Mouse (Mus musculus): ENCODE data around the gene D16Ertd472e. TPM values are rescaled to one million over a fixed set of nuclear protein-coding genes. Genes with fewer than 3 reads are reported as not detected.

D16Ertd472e gene
- polyA plus RNA-seq, 1 experiment, result 5.2 TPM

DNA sequence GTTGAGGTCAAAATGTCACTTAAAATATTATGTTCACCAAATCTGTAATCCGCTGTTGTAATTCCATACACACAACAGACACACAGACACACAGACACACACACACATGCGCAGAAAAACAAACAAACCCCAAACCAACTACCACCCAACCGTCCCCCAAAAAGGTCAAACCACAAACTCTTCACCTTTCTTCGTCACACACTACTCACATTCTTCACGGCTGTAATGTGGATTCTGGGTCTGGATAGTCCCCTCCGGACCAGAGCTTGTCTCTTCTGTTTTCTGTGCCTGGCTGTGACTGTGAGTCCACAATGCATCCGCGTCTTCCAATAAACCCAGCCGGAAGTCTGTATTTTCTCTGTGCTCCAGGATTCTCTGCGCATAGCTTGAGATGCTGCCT, 29.1 kb downstream of the D16Ertd472e start:
- peaks cover 25% of the 10 kb centered on the region for H3K79me2 ChIP-seq (ENCODE audit: control insufficient read depth, insufficient read depth)
- H3K27me3 ChIP-seq (ENCODE audit: control insufficient read depth, insufficient read depth, insufficient read length), result no peaks in the 10 kb centered on the region
- no peak overlapping the region for H3K4me3 ChIP-seq (ENCODE audit: insufficient read depth, poor library complexity, severe bottlenecking)
- no peak overlapping the region for H3ac ChIP-seq (ENCODE audit: control insufficient read depth, insufficient read length, low read depth)
- H3K36me3 ChIP-seq (ENCODE audit: control insufficient read depth, insufficient read depth), result peaks cover 43% of the 10 kb centered on the region
- peaks cover 9% of the 10 kb centered on the region for H3K79me3 ChIP-seq (ENCODE audit: low read depth)
- no peak for TF ChIP-seq MAX (IDR thresholded peaks at IDR 0.05)
- no peak for TF ChIP-seq MYOG (IDR thresholded peaks at IDR 0.05; ENCODE audit: control insufficient read depth, extremely low read depth, insufficient read length)
- TF ChIP-seq CTCF (IDR thresholded peaks at IDR 0.05; ENCODE audit: control insufficient read depth, insufficient read depth, insufficient read length), result no peak
- TF ChIP-seq CEBPB (IDR thresholded peaks at IDR 0.05; ENCODE audit: low read depth), result no peak
- TF ChIP-seq USF1 (IDR thresholded peaks at IDR 0.05; ENCODE audit: low read depth), result no peak
- no peak for TF ChIP-seq MYOD1 (IDR thresholded peaks at IDR 0.05; ENCODE audit: control insufficient read depth, insufficient read length, low read depth)
- TF ChIP-seq FOSL1 (IDR thresholded peaks at IDR 0.05; ENCODE audit: insufficient read depth, low read length, poor library complexity, severe bottlenecking), result no peak

- Histone ChIP-seq H3K79me2 (ENCODE audit: control insufficient read depth, insufficient read depth) (peaks cover 20% of the 10 kb centered on the region), H3K4me3 (ENCODE audit: insufficient read depth, poor library complexity, severe bottlenecking) (no peak overlapping the region), H3ac (ENCODE audit: control insufficient read depth, insufficient read length, low read depth) (no peak overlapping the region), H3K79me3 (ENCODE audit: low read depth) (peaks cover 7% of the 10 kb centered on the region), H3K36me3 (ENCODE audit: control insufficient read depth, insufficient read depth) (peaks cover 46% of the 10 kb centered on the region), H3K27me3 (ENCODE audit: control insufficient read depth, insufficient read depth, insufficient read length) (no peaks in the 10 kb centered on the region)
- no peak for TF ChIP-seq FOSL1 (IDR thresholded peaks at IDR 0.05; ENCODE audit: insufficient read depth, low read length, poor library complexity, severe bottlenecking)
- no peak for TF ChIP-seq USF1 (IDR thresholded peaks at IDR 0.05; ENCODE audit: low read depth)
- no peak for TF ChIP-seq MYOD1 (IDR thresholded peaks at IDR 0.05; ENCODE audit: control insufficient read depth, insufficient read length, low read depth)
- TF ChIP-seq MYOG (IDR thresholded peaks at IDR 0.05; ENCODE audit: control insufficient read depth, extremely low read depth, insufficient read length), result no peak
- no peak for TF ChIP-seq CEBPB (IDR thresholded peaks at IDR 0.05; ENCODE audit: low read depth)
- no peak for TF ChIP-seq MAX (IDR thresholded peaks at IDR 0.05)
- no peak for TF ChIP-seq CTCF (IDR thresholded peaks at IDR 0.05; ENCODE audit: control insufficient read depth, insufficient read depth, insufficient read length)
Measured at GRCm38 (mm10) chr16:78546529-78546928, 30.0 kb downstream of the D16Ertd472e start.

- TF ChIP-seq FOSL1 (IDR thresholded peaks at IDR 0.05; ENCODE audit: insufficient read depth, low read length, poor library complexity, severe bottlenecking) (no peak), CEBPB (IDR thresholded peaks at IDR 0.05; ENCODE audit: low read depth) (no peak), USF1 (IDR thresholded peaks at IDR 0.05; ENCODE audit: low read depth) (no peak), MAX (IDR thresholded peaks at IDR 0.05) (no peak), CTCF (IDR thresholded peaks at IDR 0.05; ENCODE audit: control insufficient read depth, insufficient read depth, insufficient read length) (no peak), MYOG (IDR thresholded peaks at IDR 0.05; ENCODE audit: control insufficient read depth, extremely low read depth, insufficient read length) (no peak), MYOD1 (IDR thresholded peaks at IDR 0.05; ENCODE audit: control insufficient read depth, insufficient read length, low read depth) (no peak)
- no peak overlapping the region for H3K4me3 ChIP-seq (ENCODE audit: insufficient read depth, poor library complexity, severe bottlenecking)
- H3ac ChIP-seq (ENCODE audit: control insufficient read depth, insufficient read length, low read depth), result no peak overlapping the region
- peaks cover 30% of the 10 kb centered on the region for H3K36me3 ChIP-seq (ENCODE audit: control insufficient read depth, insufficient read depth)
- no peaks in the 10 kb centered on the region for H3K27me3 ChIP-seq (ENCODE audit: control insufficient read depth, insufficient read depth, insufficient read length)
- no peaks in the 10 kb centered on the region for H3K79me3 ChIP-seq (ENCODE audit: low read depth)
- no peaks in the 10 kb centered on the region for H3K79me2 ChIP-seq (ENCODE audit: control insufficient read depth, insufficient read depth)
Measured at GRCm38 (mm10) chr16:78540376-78541246, 35.9 kb downstream of the D16Ertd472e start.

DNA sequence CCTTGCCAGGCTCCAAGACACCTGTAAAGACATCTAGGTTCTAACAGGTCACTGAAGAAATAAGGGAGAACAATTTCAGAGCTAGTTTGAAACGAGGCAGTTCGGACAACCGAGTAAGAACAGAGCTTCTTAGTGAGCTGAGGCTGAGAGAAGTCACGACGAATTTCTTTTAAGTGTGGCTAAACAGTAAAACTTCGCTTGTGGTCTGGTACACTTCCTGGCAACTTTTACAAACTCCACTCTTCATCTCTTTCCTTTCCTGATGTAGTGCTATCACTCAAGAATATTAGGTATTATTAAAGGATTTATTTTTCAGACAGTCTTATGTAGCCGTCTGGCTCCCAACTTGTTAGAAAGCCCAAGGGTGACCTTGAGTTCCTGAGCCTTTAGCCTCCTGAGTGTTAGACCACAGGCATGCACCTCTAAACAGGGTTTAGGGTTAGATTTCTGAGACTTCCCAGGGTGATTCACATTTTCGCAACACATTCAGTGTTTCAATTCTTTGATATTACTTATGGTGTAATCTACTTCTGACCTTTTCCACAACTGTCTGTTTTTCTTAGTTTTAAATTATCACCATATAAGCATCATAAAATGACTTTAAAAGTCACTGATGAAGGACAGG, 38.6 kb downstream of the D16Ertd472e start:
- Histone ChIP-seq H3K4me3 (ENCODE audit: insufficient read depth, poor library complexity, severe bottlenecking) (no peak overlapping the region), H3K79me3 (ENCODE audit: low read depth) (no peaks in the 10 kb centered on the region), H3K36me3 (ENCODE audit: control insufficient read depth, insufficient read depth) (peaks cover 8% of the 10 kb centered on the region), H3K27me3 (ENCODE audit: control insufficient read depth, insufficient read depth, insufficient read length) (no peaks in the 10 kb centered on the region), H3K79me2 (ENCODE audit: control insufficient read depth, insufficient read depth) (no peaks in the 10 kb centered on the region), H3ac (ENCODE audit: control insufficient read depth, insufficient read length, low read depth) (no peak overlapping the region)
- TF ChIP-seq MYOG (IDR thresholded peaks at IDR 0.05; ENCODE audit: control insufficient read depth, extremely low read depth, insufficient read length) (no peak), CTCF (IDR thresholded peaks at IDR 0.05; ENCODE audit: control insufficient read depth, insufficient read depth, insufficient read length) (no peak), USF1 (IDR thresholded peaks at IDR 0.05; ENCODE audit: low read depth) (no peak), CEBPB (IDR thresholded peaks at IDR 0.05; ENCODE audit: low read depth) (no peak), MAX (IDR thresholded peaks at IDR 0.05) (no peak), MYOD1 (IDR thresholded peaks at IDR 0.05; ENCODE audit: control insufficient read depth, insufficient read length, low read depth) (no peak), FOSL1 (IDR thresholded peaks at IDR 0.05; ENCODE audit: insufficient read depth, low read length, poor library complexity, severe bottlenecking) (no peak)

GRCm38 (mm10) chr16:78537322-78537721, 39.2 kb downstream of the D16Ertd472e start:
- no peaks in the 10 kb centered on the region for H3K79me2 ChIP-seq (ENCODE audit: control insufficient read depth, insufficient read depth)
- no peak overlapping the region for H3K4me3 ChIP-seq (ENCODE audit: insufficient read depth, poor library complexity, severe bottlenecking)
- no peak overlapping the region for H3ac ChIP-seq (ENCODE audit: control insufficient read depth, insufficient read length, low read depth)
- TF ChIP-seq MAX (IDR thresholded peaks at IDR 0.05), result no peak
- TF ChIP-seq CTCF (IDR thresholded peaks at IDR 0.05; ENCODE audit: control insufficient read depth, insufficient read depth, insufficient read length), result no peak
- TF ChIP-seq USF1 (IDR thresholded peaks at IDR 0.05; ENCODE audit: low read depth), result no peak
- no peak for TF ChIP-seq MYOG (IDR thresholded peaks at IDR 0.05; ENCODE audit: control insufficient read depth, extremely low read depth, insufficient read length)
- TF ChIP-seq MYOD1 (IDR thresholded peaks at IDR 0.05; ENCODE audit: control insufficient read depth, insufficient read length, low read depth), result no peak
- no peak for TF ChIP-seq CEBPB (IDR thresholded peaks at IDR 0.05; ENCODE audit: low read depth)
- TF ChIP-seq FOSL1 (IDR thresholded peaks at IDR 0.05; ENCODE audit: insufficient read depth, low read length, poor library complexity, severe bottlenecking), result no peak
- H3K79me3 ChIP-seq (ENCODE audit: low read depth), result no peaks in the 10 kb centered on the region
- peaks cover 3% of the 10 kb centered on the region for H3K36me3 ChIP-seq (ENCODE audit: control insufficient read depth, insufficient read depth)
- H3K27me3 ChIP-seq (ENCODE audit: control insufficient read depth, insufficient read depth, insufficient read length), result no peaks in the 10 kb centered on the region
